Mouse (Mus musculus): Measurements from ENCODE around the gene Magi1. TPM values are rescaled to one million over a fixed set of nuclear protein-coding genes. Genes with fewer than 3 reads are reported as not detected.
A peak's percentile ranks its signal among the peaks of the same experiment; 100 is the strongest.

Gene Magi1
- total RNA-seq, 2 experiments from 2014 or later: 38.9 to 40.6 TPM

GRCm38 (mm10) chr6:94158119-94158848, 125.4 kb downstream of the Magi1 start:
- peak; percentile 37 for DNase-seq

DNA sequence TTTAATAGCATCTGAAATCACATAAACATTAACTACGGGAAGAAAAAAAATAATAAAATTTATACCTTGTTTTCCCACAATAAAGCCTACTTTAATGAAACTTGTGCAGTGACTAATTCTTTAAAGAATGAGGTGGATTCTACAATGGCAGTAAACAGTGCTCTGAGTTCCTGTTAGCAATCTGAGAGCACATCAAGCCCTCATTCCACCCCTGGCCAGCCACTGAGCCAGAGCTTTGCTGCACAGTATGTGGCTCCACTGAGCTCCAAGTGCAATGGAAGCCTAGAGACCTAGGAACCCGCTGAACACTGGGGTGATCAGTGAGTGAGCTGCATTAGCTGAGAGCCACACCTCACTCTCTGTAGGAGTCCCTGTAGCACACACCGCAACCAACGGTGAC, 127.7 kb downstream of the Magi1 start:
- DNase-seq: no peak

- no peak for DNase-seq
Observed at GRCm38 (mm10) chr6:94154854-94155601, 128.7 kb downstream of the Magi1 start.

- DNase-seq: no peak
Observed at GRCm38 (mm10) chr6:94152881-94153280, 130.8 kb downstream of the Magi1 start.

DNA sequence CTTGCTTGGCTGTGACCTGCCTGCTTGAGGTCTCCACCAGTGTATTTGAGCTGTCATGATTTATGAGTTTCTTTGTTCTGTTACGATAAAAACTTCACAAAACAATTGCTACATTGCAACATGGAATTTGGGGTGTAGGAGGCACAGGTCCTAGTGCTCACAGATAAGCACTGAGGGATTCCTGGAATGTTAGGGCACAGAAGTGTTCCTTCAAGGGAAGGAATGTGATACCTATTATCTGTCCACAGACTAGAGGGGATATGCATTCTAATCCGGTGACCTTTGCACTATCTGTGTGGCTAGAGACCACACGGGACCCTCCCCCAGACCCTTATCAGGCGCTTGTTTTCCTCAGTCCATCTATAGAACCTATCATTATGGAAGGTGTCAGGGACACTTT, 132.8 kb downstream of the Magi1 start:
- DNase-seq: no peak

- no peak for DNase-seq
Observed at GRCm38 (mm10) chr6:94149800-94150199, 133.9 kb downstream of the Magi1 start.

DNA sequence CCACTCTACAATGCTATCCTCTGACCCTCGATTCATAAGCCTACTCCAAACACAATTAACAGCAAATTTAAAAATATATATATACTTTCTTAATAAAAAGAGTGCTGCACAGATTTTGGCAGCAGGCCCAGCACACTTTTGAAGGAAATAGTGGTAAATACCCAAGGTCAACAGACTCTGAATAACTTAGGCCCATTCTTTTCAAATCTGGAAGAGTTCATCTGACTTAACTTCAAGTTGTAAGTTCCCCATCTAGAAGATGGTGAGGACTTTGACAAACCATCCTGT, 137.6 kb downstream of the Magi1 start:
- peak; percentile 32 for DNase-seq

DNA sequence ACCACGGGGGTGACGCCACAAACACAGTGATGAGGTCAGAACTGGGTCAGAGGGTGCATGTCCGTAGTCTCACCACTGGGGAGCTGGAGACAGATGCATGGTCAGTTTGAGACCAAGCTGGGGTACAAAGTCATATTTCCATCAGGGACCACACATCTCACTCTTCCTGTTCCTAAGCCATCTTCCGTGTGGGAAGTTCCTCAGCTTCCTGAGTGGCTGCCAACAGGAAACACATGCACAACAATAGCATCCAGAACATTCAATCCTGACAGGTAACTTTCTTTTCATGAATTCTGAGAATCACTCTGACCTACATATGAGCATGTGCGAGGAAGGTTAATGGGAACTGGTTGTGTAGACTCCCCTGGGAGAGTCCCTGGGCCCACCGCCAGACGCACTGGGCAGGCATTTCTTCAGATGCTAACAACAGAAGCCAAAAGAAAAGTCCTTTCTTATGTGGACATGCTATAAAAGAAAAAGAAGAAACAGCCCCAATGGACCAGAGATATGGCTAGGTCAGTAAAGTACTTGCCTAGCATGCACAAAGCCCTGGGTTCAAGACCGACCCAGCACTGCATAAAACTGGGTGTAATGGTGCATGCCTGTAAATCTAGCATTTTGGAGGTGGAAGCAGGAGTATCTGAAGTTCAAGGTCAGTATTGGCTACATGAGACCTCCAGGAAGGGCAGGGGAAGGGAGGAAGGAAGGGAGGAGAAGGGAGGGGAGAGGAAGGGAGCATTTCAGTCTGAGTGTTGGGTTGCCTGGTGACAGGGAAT, 138.1 kb downstream of the Magi1 start:
- peak; percentile 85 for DNase-seq

DNA sequence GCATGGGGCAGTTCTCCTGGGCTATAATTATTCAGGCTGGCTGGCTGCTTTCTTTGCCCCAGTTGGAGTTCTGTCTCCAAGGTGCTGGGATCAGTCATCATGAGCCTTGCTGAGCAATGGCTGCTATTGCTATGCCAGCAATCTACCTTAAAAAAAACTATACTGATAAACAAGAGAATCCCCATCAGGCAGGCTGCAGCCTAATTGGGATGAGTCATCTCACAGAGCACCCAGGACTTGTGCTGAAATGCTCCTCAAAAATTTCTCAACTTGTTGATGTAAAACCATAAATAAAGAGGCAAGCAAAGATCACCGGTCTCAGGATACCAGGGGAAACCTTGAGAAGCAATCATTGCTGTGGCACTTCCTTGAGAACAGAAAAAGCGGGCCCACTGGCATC, 141.2 kb downstream of the Magi1 start:
- DNase-seq: no peak

GRCm38 (mm10) chr6:94141496-94141895, 142.2 kb downstream of the Magi1 start:
- DNase-seq: no peak

DNA sequence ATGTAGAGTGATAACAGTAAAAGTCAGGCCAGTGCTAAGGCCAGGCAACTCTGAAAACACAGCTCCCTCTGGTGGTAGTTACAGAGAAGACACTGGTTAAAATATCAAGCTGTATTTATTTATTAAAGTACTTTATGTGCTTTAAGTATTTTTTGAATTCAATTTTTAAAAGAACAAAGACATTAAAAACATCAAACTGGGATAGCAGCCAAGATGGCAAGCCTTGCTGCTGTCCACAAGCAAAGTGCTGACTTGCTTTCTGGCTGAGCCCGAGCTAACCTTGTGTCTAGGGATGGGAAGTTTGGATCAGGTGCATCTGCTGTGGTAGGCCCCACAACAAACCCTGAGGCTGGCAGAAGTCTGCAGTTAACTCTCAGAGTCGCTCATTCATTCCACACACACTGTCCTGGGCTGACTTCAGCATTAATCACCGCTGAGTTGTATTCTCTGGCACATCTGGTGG, 143.7 kb downstream of the Magi1 start:
- peak; percentile 41 for DNase-seq

- no peak for DNase-seq
Observed at GRCm38 (mm10) chr6:94136693-94137092, 147.0 kb downstream of the Magi1 start.

GRCm38 (mm10) chr6:94134159-94134558, 149.6 kb downstream of the Magi1 start:
- no peak for DNase-seq

DNA sequence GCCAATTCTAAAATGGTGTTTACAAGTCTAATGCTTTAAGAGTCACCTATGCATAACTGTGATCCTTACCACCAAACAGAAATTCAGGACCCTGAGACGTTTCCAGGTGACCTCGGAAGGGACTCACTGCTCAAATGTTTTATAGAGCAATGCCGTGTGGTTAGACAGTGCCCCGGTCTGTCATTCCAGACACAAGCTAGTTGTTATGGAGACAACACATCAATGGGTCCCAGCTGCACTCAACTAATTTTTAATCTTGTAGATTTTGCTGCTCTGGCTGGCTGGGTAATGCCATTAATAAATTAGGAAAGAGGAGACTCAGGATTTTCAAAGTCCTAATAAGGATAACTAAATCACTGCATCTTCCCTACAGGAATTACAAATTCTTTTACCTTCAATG, 151.7 kb downstream of the Magi1 start:
- DNase-seq: no peak

- no peak for DNase-seq
Observed at GRCm38 (mm10) chr6:94130389-94130788, 153.3 kb downstream of the Magi1 start.

DNA sequence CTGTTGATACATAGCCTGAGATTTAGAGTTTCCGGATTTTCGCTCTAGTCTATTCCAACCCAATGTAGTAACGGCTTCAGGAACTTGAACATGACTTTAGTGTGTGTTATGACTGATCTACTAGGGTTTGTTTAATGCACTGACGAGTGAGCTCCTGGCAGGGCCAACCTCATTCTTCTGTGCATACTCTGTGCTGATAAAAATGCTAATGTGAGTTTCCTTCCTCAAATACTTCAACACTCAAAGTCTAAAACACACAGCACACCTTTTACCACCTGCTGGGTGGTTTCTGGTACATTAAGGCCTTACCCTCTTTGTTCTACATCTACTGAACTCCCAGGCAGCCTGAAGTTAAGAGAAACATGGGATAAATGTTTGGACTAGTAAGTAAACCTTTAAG, 157.0 kb downstream of the Magi1 start:
- no peak for DNase-seq

DNA sequence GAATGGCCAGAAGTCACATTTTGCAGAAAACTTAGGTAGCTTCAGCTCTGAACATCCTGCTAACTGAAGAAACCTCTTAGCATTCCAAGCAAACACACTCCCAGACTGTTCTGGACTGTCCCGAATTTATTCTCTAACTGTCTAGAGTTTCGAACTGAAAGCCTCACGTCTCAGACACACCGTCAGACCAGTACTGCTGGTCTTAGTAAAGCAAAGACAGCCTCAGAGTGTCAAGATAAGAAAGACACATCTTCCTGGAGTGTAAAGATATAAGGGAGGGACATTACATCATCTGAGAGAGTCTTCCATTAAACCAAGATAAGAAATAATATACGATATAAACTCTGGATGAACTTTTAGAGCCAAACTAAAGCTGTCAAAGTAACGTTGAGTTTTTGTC, 158.6 kb downstream of the Magi1 start:
- DNase-seq: no peak

DNA sequence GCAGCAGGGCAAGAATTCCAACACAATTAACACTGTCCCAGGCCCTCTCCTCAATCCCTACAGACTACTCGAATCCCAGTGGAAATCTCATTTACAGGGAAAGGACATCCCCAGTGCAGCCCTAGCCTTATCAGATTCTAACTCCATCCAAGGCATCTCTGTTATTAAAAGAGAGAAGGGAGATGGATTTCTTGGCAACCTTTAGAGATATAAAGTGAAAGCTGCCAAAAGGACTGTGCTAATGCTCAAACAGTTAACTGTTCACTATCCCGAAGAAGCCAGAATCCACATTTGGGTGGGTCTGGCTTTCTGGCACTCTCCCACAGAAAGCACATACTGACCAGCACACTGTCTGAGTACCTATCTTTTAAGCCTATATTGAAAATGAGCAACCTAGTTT, 159.4 kb downstream of the Magi1 start:
- no peak for DNase-seq

GRCm38 (mm10) chr6:94122566-94123150, 161.1 kb downstream of the Magi1 start:
- DNase-seq: no peak

GRCm38 (mm10) chr6:94121488-94121887, 162.2 kb downstream of the Magi1 start:
- DNase-seq: no peak

GRCm38 (mm10) chr6:94116434-94117432, 167.0 kb downstream of the Magi1 start:
- no peak for DNase-seq

GRCm38 (mm10) chr6:94111833-94112232, 171.9 kb downstream of the Magi1 start:
- no peak for DNase-seq
